Mouse (Mus musculus) ES-Bruce4 (cell line): Measurements from ENCODE around the gene Gm28053. TPM values are rescaled to one million over a fixed set of nuclear protein-coding genes. Genes with fewer than 3 reads are reported as not detected.

Experiments
- H3K27ac ChIP-seq: 2 replicates; pipeline ENCODE4 v1.5.1; 2012; ENCODE audit warnings: low read length, inconsistent platforms; ENCODE audit not compliant: insufficient read depth
- H3K27me3 ChIP-seq: 2 replicates; pipeline ENCODE4 v1.6.1; 2012; ENCODE audit warnings: mild to moderate bottlenecking, low read length, inconsistent platforms; ENCODE audit not compliant: control insufficient read depth, poor library complexity, insufficient read depth, severe bottlenecking
- H3K36me3 ChIP-seq: 2 replicates; pipeline ENCODE4 v1.6.1; 2012; ENCODE audit warnings: inconsistent platforms, mild to moderate bottlenecking, low read length, moderate library complexity; ENCODE audit not compliant: control insufficient read depth, poor library complexity, insufficient read depth, severe bottlenecking
- H3K4me1 ChIP-seq: one replicate; pipeline ENCODE4 v1.8.1; 2011; ENCODE audit warnings: low read length; ENCODE audit not compliant: control insufficient read depth, insufficient read depth
- H3K4me3 ChIP-seq: 2 replicates; pipeline ENCODE4 v1.5.1; 2011; ENCODE audit warnings: low read depth, mild to moderate bottlenecking, low read length
- H3K9ac ChIP-seq: 2 replicates; pipeline ENCODE4 v1.6.1; 2012; ENCODE audit warnings: low read depth, mild to moderate bottlenecking, inconsistent platforms; ENCODE audit not compliant: poor library complexity, severe bottlenecking
- H3K9me3 ChIP-seq: replicated peaks from 2 replicates; pipeline ENCODE4 v1.6.1; 2012; ENCODE audit warnings: mild to moderate bottlenecking, low read length, inconsistent platforms; ENCODE audit not compliant: control insufficient read depth, poor library complexity, insufficient read depth, severe bottlenecking
- CTCF ChIP-seq: IDR thresholded peaks from one replicate; pipeline ENCODE4 v1.8.1; 2011; ENCODE audit warnings: low read depth, low read length
- EP300 ChIP-seq: IDR thresholded peaks from 2 replicates; pipeline ENCODE4 v1.6.1; 2011; ENCODE audit warnings: low read depth, low read length; ENCODE audit not compliant: insufficient read depth
- POLR2A ChIP-seq: IDR thresholded peaks from one replicate; pipeline ENCODE4 v1.8.1; 2011; ENCODE audit warnings: low read length; ENCODE audit not compliant: insufficient read depth
- polyA plus RNA-seq: library from polyadenylated mRNA; stranded (reverse); fragments of >200 nt; gene quantifications from 2 replicates; pipeline ENCODE4 v1.2.4, GENCODE M21; 2011; ENCODE audit warnings: low read depth; ENCODE audit not compliant: missing spikeins, insufficient read depth, insufficient read length

Gm28053 gene
- polyA plus RNA-seq, 1 experiment: not detected

DNA sequence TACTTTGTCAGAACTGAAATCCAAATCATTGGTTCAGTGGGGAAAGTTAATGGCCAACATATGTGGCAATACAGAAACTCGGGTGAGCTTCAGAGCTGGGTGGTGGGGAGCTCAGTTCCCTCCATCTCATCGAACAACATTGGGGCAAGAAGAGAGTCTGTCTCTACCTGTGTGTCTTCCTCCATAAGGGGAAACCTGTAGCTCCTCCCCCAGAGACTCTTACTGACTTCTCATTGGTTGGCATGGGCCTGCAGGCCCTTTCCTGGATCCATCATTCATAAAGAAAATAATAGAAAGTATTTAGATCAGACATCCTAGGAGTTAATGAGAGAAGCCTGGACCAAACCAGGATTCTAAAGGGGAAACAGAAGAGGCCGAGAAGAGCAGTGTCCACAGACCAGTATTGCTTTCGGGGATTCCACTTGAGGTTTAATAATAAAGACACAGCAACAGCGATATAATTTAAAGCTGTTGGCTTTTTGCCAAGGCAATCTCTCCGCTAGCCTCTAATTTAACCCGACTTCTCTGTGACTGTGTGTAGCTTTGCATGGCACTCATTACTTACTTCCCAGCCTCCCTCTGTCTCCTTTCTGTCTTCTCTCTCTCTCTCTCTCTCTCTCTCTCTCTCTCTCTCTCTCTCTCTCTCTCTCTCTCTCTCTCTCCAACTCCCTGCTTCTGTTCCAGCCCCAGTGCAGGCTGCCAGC, 45.3 kb downstream of the Gm28053 start:
- H3K36me3 ChIP-seq: no peaks in the 10 kb centered on the region
- no peak overlapping the region for H3K27ac ChIP-seq
- H3K4me3 ChIP-seq: no peak overlapping the region
- no peaks in the 10 kb centered on the region for H3K27me3 ChIP-seq
- TF ChIP-seq EP300: no peak
- no peak for TF ChIP-seq POLR2A
- no peak for TF ChIP-seq CTCF
- peaks cover 6% of the 10 kb centered on the region for H3K9me3 ChIP-seq
- H3K9ac ChIP-seq: no peak overlapping the region
- peaks cover 3% of the 10 kb centered on the region for H3K4me1 ChIP-seq

DNA sequence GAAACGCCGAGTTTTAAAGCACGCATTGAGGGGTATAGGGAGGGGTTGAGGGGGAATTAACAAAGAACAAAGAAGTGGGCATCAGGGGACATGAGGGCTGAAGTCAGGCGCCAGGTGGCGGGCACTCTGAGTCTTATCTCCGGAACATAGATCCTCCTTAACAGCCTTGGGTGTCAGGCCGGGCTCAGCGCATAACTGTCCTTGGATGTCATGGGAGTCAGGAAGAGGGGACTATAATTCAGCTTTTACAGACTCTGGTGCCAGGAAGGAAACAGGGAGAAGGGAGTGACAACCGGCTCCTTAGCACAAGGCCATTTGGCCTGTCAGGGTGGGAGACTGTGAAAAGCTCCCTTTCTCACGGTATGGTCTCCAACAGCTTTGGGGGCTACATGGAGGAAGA, 46.1 kb downstream of the Gm28053 start:
- H3K4me1 ChIP-seq: peaks cover 3% of the 10 kb centered on the region
- H3K9ac ChIP-seq: no peak overlapping the region
- H3K4me3 ChIP-seq: no peak overlapping the region
- no peaks in the 10 kb centered on the region for H3K36me3 ChIP-seq
- H3K27me3 ChIP-seq: no peaks in the 10 kb centered on the region
- H3K27ac ChIP-seq: no peak overlapping the region
- no peak for TF ChIP-seq EP300
- no peak for TF ChIP-seq CTCF
- no peak for TF ChIP-seq POLR2A
- peaks cover 6% of the 10 kb centered on the region for H3K9me3 ChIP-seq

DNA sequence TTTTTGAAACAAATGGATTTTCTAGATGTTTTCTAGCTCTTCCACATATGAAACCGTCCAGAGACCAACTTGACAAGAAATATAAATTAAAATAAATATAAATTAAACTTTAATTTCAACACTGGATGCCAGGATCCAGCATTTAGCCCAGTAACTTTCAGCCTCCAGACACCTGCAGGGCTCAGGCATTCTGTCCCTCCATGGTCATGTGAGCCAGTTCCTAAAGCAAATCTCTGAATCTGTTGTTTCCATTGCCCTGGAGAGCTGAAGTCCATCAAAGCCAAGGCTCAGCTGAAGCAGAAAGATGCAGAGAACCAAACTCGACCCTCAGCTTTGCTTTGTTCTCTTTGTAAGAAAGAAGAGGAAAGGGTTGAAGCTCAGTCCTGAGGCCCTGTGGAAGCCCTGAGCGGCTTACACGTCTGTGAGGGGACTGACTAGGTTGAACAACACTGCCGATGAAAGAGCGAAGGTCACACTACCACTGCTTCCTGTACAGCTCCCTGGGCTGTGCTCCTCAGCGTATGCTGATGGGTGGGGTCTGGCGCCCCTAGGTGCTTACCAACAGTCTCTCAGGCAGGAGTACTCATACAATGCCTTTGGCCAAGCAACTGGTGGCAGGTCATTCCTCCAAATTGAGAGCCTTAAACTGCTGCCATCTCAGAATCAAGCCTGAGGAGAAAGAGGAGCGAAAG, 49.9 kb downstream of the Gm28053 start:
- Histone ChIP-seq H3K4me3 (no peak overlapping the region), H3K27ac (no peak overlapping the region), H3K9me3 (peaks cover 6% of the 10 kb centered on the region), H3K36me3 (no peaks in the 10 kb centered on the region), H3K27me3 (no peaks in the 10 kb centered on the region), H3K9ac (no peak overlapping the region), H3K4me1 (peaks cover 3% of the 10 kb centered on the region)
- TF ChIP-seq POLR2A: no peak
- TF ChIP-seq EP300: no peak
- no peak for TF ChIP-seq CTCF

- Histone ChIP-seq H3K9me3 (peaks cover 6% of the 10 kb centered on the region), H3K4me1 (peaks cover 3% of the 10 kb centered on the region), H3K9ac (no peak overlapping the region), H3K27me3 (no peaks in the 10 kb centered on the region), H3K27ac (no peak overlapping the region), H3K4me3 (no peak overlapping the region), H3K36me3 (no peaks in the 10 kb centered on the region)
- TF ChIP-seq CTCF (no peak), POLR2A (no peak), EP300 (no peak)
Observed at GRCm38 (mm10) chr6:48768933-48769332, 50.5 kb downstream of the Gm28053 start.

- Histone ChIP-seq H3K4me1 (peaks cover 3% of the 10 kb centered on the region), H3K27me3 (no peaks in the 10 kb centered on the region)
Observed at GRCm38 (mm10) chr6:48770696-48771095, 52.3 kb downstream of the Gm28053 start, which contains the start of gene Gimap3. Gene Gimap3 (minus strand): TSS chr6:48770851.

DNA sequence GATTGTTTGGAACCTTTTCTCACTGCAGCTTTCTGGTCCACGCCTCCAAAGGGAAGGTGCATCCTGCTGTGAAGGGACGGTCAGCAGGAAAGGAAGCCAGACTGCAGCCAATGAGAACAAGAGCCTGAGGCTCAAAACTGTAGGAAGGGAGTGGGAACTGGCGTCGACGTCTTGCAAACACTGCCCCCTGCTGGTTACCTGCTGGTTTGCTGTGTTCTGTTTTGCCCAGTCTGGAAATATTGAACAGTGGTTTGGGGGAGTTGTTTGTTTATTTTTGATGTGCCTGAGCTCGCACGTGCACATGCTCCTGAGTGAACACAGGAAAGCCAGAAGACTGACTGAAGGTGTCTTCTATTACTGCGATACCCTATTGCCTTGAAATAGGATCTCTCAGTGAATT, 53.6 kb downstream of the Gm28053 start:
- Histone ChIP-seq H3K4me1 (peaks cover 3% of the 10 kb centered on the region), H3K9me3 (peaks cover 8% of the 10 kb centered on the region), H3K4me3 (no peak overlapping the region), H3K9ac (no peak overlapping the region), H3K36me3 (no peaks in the 10 kb centered on the region), H3K27me3 (no peaks in the 10 kb centered on the region), H3K27ac (no peak overlapping the region)
- TF ChIP-seq CTCF (peak; percentile 84), EP300 (no peak), POLR2A (no peak)

More at GRCm38 (mm10) chr6:48770696-48771095, 52.3 kb downstream of the Gm28053 start, which contains the start of gene Gimap3:
- Histone ChIP-seq H3K27ac (no peak within 1 kb of the TSS), H3K36me3 (no peaks in the 10 kb centered on the region), H3K4me3 (no peak within 1 kb of the TSS), H3K9ac (no peak within 1 kb of the TSS), H3K9me3 (peaks cover 5% of the 10 kb centered on the region)
- TF ChIP-seq POLR2A (no peak), CTCF (no peak), EP300 (no peak)
